Mouse (Mus musculus): Measurements from ENCODE around the gene Ttc19. TPM values are rescaled to one million over a fixed set of nuclear protein-coding genes. Genes with fewer than 3 reads are reported as not detected.
"Not testable (repeated sequence)": the region's sequence is repeated elsewhere in the genome, so short reads cannot be mapped to it uniquely, and the experiment has no call there.

Gene Ttc19
- polyA plus RNA-seq, 1 experiment from 2014 or later: 31.7 TPM

GRCm38 (mm10) chr11:62351948-62352347 lies 70.7 kb downstream of the Ttc19 start:
- H3K4me3 ChIP-seq (replicated peaks; ENCODE audit: low read depth, low read length): no peak overlapping the region
- no peaks in the 10 kb centered on the region for H3K9me3 ChIP-seq (ENCODE audit: control insufficient read depth, low read length)
- no peaks in the 10 kb centered on the region for H3K4me1 ChIP-seq (ENCODE audit: control insufficient read depth, insufficient read depth, low read length)
- no peak overlapping the region for H3K9ac ChIP-seq (replicated peaks; ENCODE audit: low read length)
- H3K27me3 ChIP-seq (ENCODE audit: control insufficient read depth, insufficient read depth, low read length): no peaks in the 10 kb centered on the region
- no peak overlapping the region for H3K27ac ChIP-seq (replicated peaks; ENCODE audit: low read depth, low read length)
- no peak for DNase-seq
- peaks cover 82% of the 10 kb centered on the region for H3K36me3 ChIP-seq (ENCODE audit: control insufficient read depth, insufficient read depth, low read length)
- ATAC-seq (ENCODE audit: low FRiP score, low TSS enrichment): no peak
- no peak overlapping the region for H3K4me2 ChIP-seq (ENCODE audit: low read length)
- WGBS: 93% methylated on average over 4 of the region's 4 CpGs

GRCm38 (mm10) chr11:62355216-62355615 lies 73.9 kb downstream of the Ttc19 start:
- Histone ChIP-seq H3K27ac (replicated peaks; ENCODE audit: low read depth, low read length) (no peak overlapping the region), H3K4me2 (ENCODE audit: low read length) (no peak overlapping the region), H3K4me3 (replicated peaks; ENCODE audit: low read depth, low read length) (no peak overlapping the region), H3K36me3 (ENCODE audit: control insufficient read depth, insufficient read depth, low read length) (peaks cover 70% of the 10 kb centered on the region), H3K27me3 (ENCODE audit: control insufficient read depth, insufficient read depth, low read length) (no peaks in the 10 kb centered on the region), H3K9me3 (ENCODE audit: control insufficient read depth, low read length) (no peaks in the 10 kb centered on the region), H3K4me1 (ENCODE audit: control insufficient read depth, insufficient read depth, low read length) (no peaks in the 10 kb centered on the region), H3K9ac (replicated peaks; ENCODE audit: low read length) (no peak overlapping the region)
- DNase-seq: no peak
- WGBS: 97% methylated on average over 2 of the region's 2 CpGs
- ATAC-seq (ENCODE audit: low FRiP score, low TSS enrichment): no peak

- Histone ChIP-seq H3K36me3 (ENCODE audit: control insufficient read depth, insufficient read depth, low read length) (peaks cover 54% of the 10 kb centered on the region), H3K9me3 (ENCODE audit: control insufficient read depth, low read length) (no peaks in the 10 kb centered on the region), H3K9ac (replicated peaks; ENCODE audit: low read length) (no peak overlapping the region), H3K4me2 (ENCODE audit: low read length) (no peak overlapping the region), H3K27ac (replicated peaks; ENCODE audit: low read depth, low read length) (no peak overlapping the region), H3K4me3 (replicated peaks; ENCODE audit: low read depth, low read length) (no peak overlapping the region), H3K4me1 (ENCODE audit: control insufficient read depth, insufficient read depth, low read length) (no peaks in the 10 kb centered on the region), H3K27me3 (ENCODE audit: control insufficient read depth, insufficient read depth, low read length) (no peaks in the 10 kb centered on the region)
- ATAC-seq (ENCODE audit: low FRiP score, low TSS enrichment) (no peak), DNase-seq (no peak)
- 92% methylated on average over 6 of the region's 6 CpGs for WGBS
These were observed 85.6 kb downstream of the Ttc19 start for GRCm38 (mm10) chr11:62366879-62367278.

- DNase-seq (no peak), ATAC-seq (ENCODE audit: low FRiP score, low TSS enrichment) (no peak)
- H3K9me3 ChIP-seq (ENCODE audit: control insufficient read depth, low read length): no peaks in the 10 kb centered on the region
- H3K4me1 ChIP-seq (ENCODE audit: control insufficient read depth, insufficient read depth, low read length): no peaks in the 10 kb centered on the region
- no peaks in the 10 kb centered on the region for H3K27me3 ChIP-seq (ENCODE audit: control insufficient read depth, insufficient read depth, low read length)
- no peak overlapping the region for H3K4me2 ChIP-seq (ENCODE audit: low read length)
- no peak overlapping the region for H3K9ac ChIP-seq (replicated peaks; ENCODE audit: low read length)
- H3K27ac ChIP-seq (replicated peaks; ENCODE audit: low read depth, low read length): no peak overlapping the region
- no peak overlapping the region for H3K4me3 ChIP-seq (replicated peaks; ENCODE audit: low read depth, low read length)
- peaks cover 66% of the 10 kb centered on the region for H3K36me3 ChIP-seq (ENCODE audit: control insufficient read depth, insufficient read depth, low read length)
These were observed 88.7 kb downstream of the Ttc19 start for GRCm38 (mm10) chr11:62369924-62370323.

- Histone ChIP-seq H3K27me3 (ENCODE audit: control insufficient read depth, insufficient read depth, low read length) (no peaks in the 10 kb centered on the region), H3K27ac (replicated peaks; ENCODE audit: low read depth, low read length) (no peak overlapping the region), H3K4me1 (ENCODE audit: control insufficient read depth, insufficient read depth, low read length) (no peaks in the 10 kb centered on the region), H3K4me2 (ENCODE audit: low read length) (no peak overlapping the region), H3K36me3 (ENCODE audit: control insufficient read depth, insufficient read depth, low read length) (peaks cover 60% of the 10 kb centered on the region), H3K9ac (replicated peaks; ENCODE audit: low read length) (no peak overlapping the region), H3K9me3 (ENCODE audit: control insufficient read depth, low read length) (no peaks in the 10 kb centered on the region), H3K4me3 (replicated peaks; ENCODE audit: low read depth, low read length) (no peak overlapping the region)
- no peak for DNase-seq
- WGBS: 85% methylated on average over 2 of the region's 2 CpGs
- ATAC-seq (ENCODE audit: low FRiP score, low TSS enrichment): no peak
These were observed 90.5 kb downstream of the Ttc19 start for GRCm38 (mm10) chr11:62371776-62372175.

- not testable (repeated sequence) for H3K9ac ChIP-seq (replicated peaks; ENCODE audit: low read length); H3K9me3 ChIP-seq (ENCODE audit: control insufficient read depth, low read length); H3K4me2 ChIP-seq (ENCODE audit: low read length); H3K27me3 ChIP-seq (ENCODE audit: control insufficient read depth, insufficient read depth, low read length); DNase-seq; H3K27ac ChIP-seq (replicated peaks; ENCODE audit: low read depth, low read length); H3K4me3 ChIP-seq (replicated peaks; ENCODE audit: low read depth, low read length); H3K4me1 ChIP-seq (ENCODE audit: control insufficient read depth, insufficient read depth, low read length); ATAC-seq (ENCODE audit: low FRiP score, low TSS enrichment)
- H3K36me3 ChIP-seq (ENCODE audit: control insufficient read depth, insufficient read depth, low read length): peaks cover 62% of the 10 kb centered on the region
- WGBS: 87% methylated on average over 6 of the region's 6 CpGs
These were observed 96.1 kb downstream of the Ttc19 start for GRCm38 (mm10) chr11:62377202-62377851.

Other genes with a start within 250 kb of the Ttc19 start
- 2.7 and 3.1 TPM in 2 replicates for gene Adora2b, start 32.5 kb upstream of the Ttc19 start, polyA plus RNA-seq (2014; fragmentation: Nextera tagmentation; extraction: Ambion mirVana)
- 11.3 and 13.0 TPM in 2 replicates for gene Zswim7, start 98 bp upstream of the Ttc19 start, polyA plus RNA-seq (2014; fragmentation: Nextera tagmentation; extraction: Ambion mirVana)
- gene Pigl, start 177.0 kb downstream of the Ttc19 start, polyA plus RNA-seq (2014; fragmentation: Nextera tagmentation; extraction: Ambion mirVana): 6.6 and 6.7 TPM in 2 replicates
- 170 and 211 TPM in 2 replicates for gene Ncor1, start 177.1 kb downstream of the Ttc19 start, polyA plus RNA-seq (2014; fragmentation: Nextera tagmentation; extraction: Ambion mirVana)